Mouse (Mus musculus): ENCODE measurements around the gene Enoph1.

- no peak for TF ChIP-seq POLR2A (IDR thresholded peaks at IDR 0.05; ENCODE audit: insufficient read depth, low read length)
- no peak for TF ChIP-seq EP300 (IDR thresholded peaks at IDR 0.05; ENCODE audit: insufficient read depth, low read depth, low read length)
- TF ChIP-seq CTCF (IDR thresholded peaks at IDR 0.05; ENCODE audit: low read depth, low read length) = no peak
These were observed 45.3 kb downstream of the Enoph1 start for GRCm38 (mm10) chr5:100085097-100085496.

Measured in ES-Bruce4 (cell line).